Comparison of ENCODE assay signal across 11 mouse cellular contexts in the genomic region with DNA sequence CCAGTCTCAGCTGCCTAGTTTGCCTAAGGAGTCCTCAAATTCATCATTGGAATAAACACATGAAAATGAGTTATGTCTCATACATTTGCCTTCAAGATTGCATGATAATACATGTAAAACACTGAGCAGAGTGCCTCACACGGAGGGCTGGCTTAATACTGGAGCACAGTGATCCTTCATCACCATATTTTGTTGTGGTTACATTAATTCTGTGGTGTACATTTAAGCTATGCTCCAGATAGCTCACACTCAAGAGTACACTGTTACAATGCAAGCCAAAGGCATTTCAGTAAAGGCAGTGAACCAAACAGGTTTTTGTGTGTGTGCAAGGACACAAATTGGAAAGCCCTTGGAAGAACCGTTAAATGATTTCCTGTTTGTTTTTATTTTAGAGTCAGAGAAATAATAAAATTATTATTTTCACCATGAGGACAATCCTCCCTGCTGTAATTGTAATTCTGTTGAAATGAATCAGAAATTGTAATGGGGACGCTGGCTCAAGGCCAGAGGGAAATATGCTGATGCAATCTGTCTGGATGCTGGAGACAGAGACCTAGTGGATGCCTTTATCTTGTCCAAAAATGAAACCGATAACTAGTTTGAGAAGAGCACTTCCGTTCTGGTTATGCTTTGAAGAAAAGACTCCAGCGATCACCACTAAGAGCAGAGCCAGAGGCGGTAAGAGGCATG.
DNase-seq lines count a peak whose midpoint lies in the region; ATAC-seq and TF ChIP-seq lines count a peak whose summit lies in the region.
"Had no signal": no experiment of that assay in that cellular context is flagged by ENCODE, and none has a peak within 500 bp of the region (broad histone marks: within the 10 kb centered on the region; RNA-seq: fewer than 3 reads in every experiment).

No protein-coding gene starts in this region.

- peak; percentile 20 for DNase-seq in kidney, adult 9 months
- DNase-seq in kidney, adult 11 months = no peak
- DNase-seq in adrenal gland, adult 18-20 months (ENCODE audit: low spot score in 2 of 2) = peak; percentile 32 to 47
- DNase-seq in gastrocnemius, postnatal 10 days = peak; percentile 20
- peak; percentile 50 for DNase-seq in lung, embryonic 14.5 days
- DNase-seq in embryo, embryonic 10 days (ENCODE audit: low spot score) = no peak
- DNase-seq in liver, embryonic 11.5 days (ENCODE audit: low spot score) = no peak

- no peaks in the 10 kb centered on the region for H3K36me3 ChIP-seq in lung, embryonic 14.5 days (ENCODE audit: insufficient read depth)
- no peaks in the 10 kb centered on the region for H3K36me3 ChIP-seq in liver, embryonic 11.5 days (ENCODE audit: control insufficient read depth, insufficient read depth, low read length)
- H3K36me3 ChIP-seq: embryonic facial prominence, embryonic 15.5 days; stomach, embryonic 15.5 days had no signal

- no peak overlapping the region for H3K4me3 ChIP-seq in lung, embryonic 14.5 days (ENCODE audit: low read depth, low read length)
- H3K4me3 ChIP-seq in liver, embryonic 11.5 days (ENCODE audit: low read depth, low read length) = no peak overlapping the region
- H3K4me3 ChIP-seq: embryonic facial prominence, embryonic 15.5 days; megakaryocyte, embryonic 14.5 days; stomach, embryonic 15.5 days had no signal

- TF ChIP-seq CTCF in lung, embryonic 14.5 days (IDR thresholded peaks at IDR 0.05; ENCODE audit: low read depth) = no peak

- no peaks in the 10 kb centered on the region for H3K4me1 ChIP-seq in lung, embryonic 14.5 days (ENCODE audit: insufficient read depth)
- no peaks in the 10 kb centered on the region for H3K4me1 ChIP-seq in liver, embryonic 11.5 days (replicated peaks; ENCODE audit: control insufficient read depth, insufficient read depth, low read length)
- H3K4me1 ChIP-seq: embryonic facial prominence, embryonic 15.5 days had no signal

- no peaks in the 10 kb centered on the region for H3K27me3 ChIP-seq in lung, embryonic 14.5 days (ENCODE audit: insufficient read depth, low read length)
- no peaks in the 10 kb centered on the region for H3K27me3 ChIP-seq in liver, embryonic 11.5 days (replicated peaks; ENCODE audit: control insufficient read depth, insufficient read depth, low read length)
- H3K27me3 ChIP-seq: embryonic facial prominence, embryonic 15.5 days; megakaryocyte, embryonic 14.5 days; stomach, embryonic 15.5 days had no signal

- no peak overlapping the region for H3K4me2 ChIP-seq in lung, embryonic 14.5 days
- H3K4me2 ChIP-seq in liver, embryonic 11.5 days = no peak overlapping the region
- H3K4me2 ChIP-seq: embryonic facial prominence, embryonic 15.5 days; stomach, embryonic 15.5 days had no signal

- no peak overlapping the region for H3K9ac ChIP-seq in lung, embryonic 14.5 days
- no peak overlapping the region for H3K9ac ChIP-seq in liver, embryonic 11.5 days (ENCODE audit: low read depth, low read length)
- H3K9ac ChIP-seq: embryonic facial prominence, embryonic 15.5 days; stomach, embryonic 15.5 days had no signal

- 65% methylated on average over 7 of the region's 7 CpGs for WGBS in lung, embryonic 14.5 days
- WGBS in liver, embryonic 11.5 days = 75% methylated on average over 7 of the region's 7 CpGs

- H3K9me3 ChIP-seq in lung, embryonic 14.5 days (ENCODE audit: low read depth, low read length) = no peaks in the 10 kb centered on the region
- H3K9me3 ChIP-seq in liver, embryonic 11.5 days (ENCODE audit: control insufficient read depth, low read length) = no peaks in the 10 kb centered on the region
- H3K9me3 ChIP-seq: embryonic facial prominence, embryonic 15.5 days; megakaryocyte, embryonic 14.5 days; stomach, embryonic 15.5 days had no signal

- ATAC-seq in lung, embryonic 14.5 days (ENCODE audit: insufficient read depth) = no peak
- ATAC-seq in megakaryocyte progenitor cell, adult 5-6 weeks (replicated peaks; ENCODE audit: poor library complexity) = no peak
- no peak for ATAC-seq in liver, embryonic 11.5 days (replicated peaks; ENCODE audit: low FRiP score)

- no peak overlapping the region for H3K27ac ChIP-seq in lung, embryonic 14.5 days (ENCODE audit: low read depth)
- H3K27ac ChIP-seq in liver, embryonic 11.5 days (ENCODE audit: low read depth, low read length) = no peak overlapping the region
- H3K27ac ChIP-seq: embryonic facial prominence, embryonic 15.5 days; stomach, embryonic 15.5 days had no signal

Comparison
In these comparisons a context has a peak if more than half of its experiments do, and no peak if none do; other contexts are left out.
1. DNase-seq: peak in kidney, adult 9 months (single experiment), adrenal gland, adult 18-20 months (2 of 2), gastrocnemius, postnatal 10 days (single experiment) and lung, embryonic 14.5 days (single experiment); none in kidney, adult 11 months (single experiment), embryo, embryonic 10 days (single experiment) and liver, embryonic 11.5 days (single experiment).